Mouse (Mus musculus) adrenal gland, adult 18-20 months (tissue): Measurements from ENCODE around the gene Pck2. TPM values are rescaled to one million over a fixed set of nuclear protein-coding genes. Genes with fewer than 3 reads are reported as not detected.

Source experiments
- DNase-seq, 2 experiments: peaks; one replicate each; pipeline ENCODE4 v3.0.0; 2021 to 2022; ENCODE audit warnings: low spot score in 2 of 2
- total RNA-seq, 2 experiments: library from RNA; stranded (reverse); gene quantifications; 1 replicate in 1 of 2; 2 replicates in 1 of 2; pipeline ENCODE4 v1.2.3; 2021

Pck2 gene
- total RNA-seq, 2 experiments from 2014 or later: 21.6 to 31.7 TPM

- DNase-seq: no peak
Observed at GRCm38 (mm10) chr14:55596036-55596690, 56.1 kb downstream of the Pck2 start.

- DNase-seq: no peak
Observed at GRCm38 (mm10) chr14:55598521-55599390, 58.7 kb downstream of the Pck2 start.

Other genes starting within 250 kb of the Pck2 start
- gene Dhrs4, start 61.5 kb upstream of the Pck2 start, total RNA-seq: 100 to 1,000 TPM in 1 of 2 experiments, 10 to 100 TPM in 1; 79.4 to 114 TPM
- gene Carmil3, start 49.6 kb upstream of the Pck2 start, total RNA-seq: 1 to 10 TPM; 4.8 to 5.4 TPM
- under 1 TPM in 1 of 2 experiments, not detected in 1; 0.13 TPM for gene Cpne6, start 29.8 kb upstream of the Pck2 start, total RNA-seq
- gene Nrl, start 15.3 kb upstream of the Pck2 start, total RNA-seq: not detected
- gene Dcaf11, start 19.7 kb downstream of the Pck2 start, total RNA-seq: 100 to 1,000 TPM; 107 to 153 TPM
- gene A730061H03Rik, start 20.1 kb downstream of the Pck2 start, total RNA-seq: 1 to 10 TPM in 1 of 2 experiments, not detected in 1; 1.5 TPM
- 1 to 10 TPM in 1 of 2 experiments, under 1 TPM in 1; 0.96 to 2.3 TPM for gene Fitm1, start 35.4 kb downstream of the Pck2 start, total RNA-seq
- gene Psme1, start 37.9 kb downstream of the Pck2 start, total RNA-seq: 100 to 1,000 TPM; 231 to 367 TPM
- 10 to 100 TPM; 27.5 to 45.7 TPM for gene Emc9, start 45.0 kb downstream of the Pck2 start, total RNA-seq
- gene Psme2, start 50.8 kb downstream of the Pck2 start, total RNA-seq: 100 to 1,000 TPM; 400 to 422 TPM
- gene Rnf31, start 51.4 kb downstream of the Pck2 start, total RNA-seq: 10 to 100 TPM; 28.1 to 36.0 TPM
- gene Irf9, start 63.3 kb downstream of the Pck2 start, total RNA-seq: 10 to 100 TPM; 20.0 to 26.2 TPM
- 1 to 10 TPM; 3.5 to 7.4 TPM for gene Rec8, start 77.8 kb downstream of the Pck2 start, total RNA-seq
- 100 to 1,000 TPM in 1 of 2 experiments, 10 to 100 TPM in 1; 95.4 to 122 TPM for gene Ipo4, start 95.7 kb downstream of the Pck2 start, total RNA-seq
- 1 to 10 TPM in 1 of 2 experiments, not detected in 1; 2.1 TPM for gene Gm49378, start 97.6 kb downstream of the Pck2 start, total RNA-seq
- 10 to 100 TPM; 70.2 to 84.9 TPM for gene Tm9sf1, start 103.5 kb downstream of the Pck2 start, total RNA-seq
- 1 to 10 TPM in 1 of 2 experiments, under 1 TPM in 1; 0.58 to 1.2 TPM for gene Tssk4, start 109.9 kb downstream of the Pck2 start, total RNA-seq
- 10 to 100 TPM; 37.1 to 59.5 TPM for gene Mdp1, start 120.2 kb downstream of the Pck2 start, total RNA-seq
- 10 to 100 TPM; 24.0 to 24.5 TPM for gene Gmpr2, start 131.7 kb downstream of the Pck2 start, total RNA-seq
- 100 to 1,000 TPM; 312 to 368 TPM for gene Nedd8, start 131.9 kb downstream of the Pck2 start, total RNA-seq
- 10 to 100 TPM; 34.3 to 59.4 TPM for gene Tinf2, start 141.6 kb downstream of the Pck2 start, total RNA-seq
- under 1 TPM; 0.29 to 0.30 TPM for gene Tgm1, start 173.7 kb downstream of the Pck2 start, total RNA-seq
- gene Rabggta, start 182.0 kb downstream of the Pck2 start, total RNA-seq: 10 to 100 TPM; 15.9 to 20.0 TPM
- 10 to 100 TPM; 60.4 to 72.0 TPM for gene Dhrs1, start 205.4 kb downstream of the Pck2 start, total RNA-seq
- gene Nop9, start 205.4 kb downstream of the Pck2 start, total RNA-seq: 10 to 100 TPM; 14.0 to 14.3 TPM
- gene Cideb, start 218.2 kb downstream of the Pck2 start, total RNA-seq: 1 to 10 TPM in 1 of 2 experiments, under 1 TPM in 1; 0.76 to 2.3 TPM
- not detected for gene Ltb4r2, start 221.2 kb downstream of the Pck2 start, total RNA-seq
- under 1 TPM; 0.42 to 0.50 TPM for gene Ltb4r1, start 225.7 kb downstream of the Pck2 start, total RNA-seq
- 10 to 100 TPM in 1 of 2 experiments, 1 to 10 TPM in 1; 8.3 to 17.1 TPM for gene Adcy4, start 243.8 kb downstream of the Pck2 start, total RNA-seq
- 1 to 10 TPM; 3.6 to 4.5 TPM for gene Ripk3, start 248.6 kb downstream of the Pck2 start, total RNA-seq